In the genomic region with DNA sequence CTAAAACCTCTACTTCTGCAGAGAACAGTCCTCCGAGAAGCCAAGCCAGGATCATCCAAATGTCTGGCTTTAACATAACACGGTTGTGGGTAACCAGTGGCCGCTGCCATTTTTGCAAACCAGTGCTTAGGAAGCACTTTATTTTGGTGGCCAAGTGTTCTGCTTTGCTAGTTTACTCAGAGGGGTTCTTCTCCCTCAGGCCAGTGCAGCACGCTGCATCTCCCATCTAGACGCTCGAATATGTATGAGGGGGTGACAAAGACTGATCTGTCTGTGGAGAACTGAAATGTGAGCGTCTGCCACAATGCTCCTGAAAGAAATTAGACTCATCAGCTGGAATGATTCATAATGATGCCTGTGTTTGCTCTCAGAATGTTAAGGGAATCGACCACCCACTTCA, we compare ENCODE assay signal across 14 mouse cellular contexts. TPM values are rescaled to one million over a fixed set of nuclear protein-coding genes. Genes with fewer than 3 reads are reported as not detected.
A peak's percentile ranks its signal among the peaks of the same experiment; 100 is the strongest.
DNase-seq lines count a peak whose midpoint lies in the region; ATAC-seq and TF ChIP-seq lines count a peak whose summit lies in the region.
"Had no signal": no experiment of that assay in that cellular context is flagged by ENCODE, and none has a peak within 500 bp of the region (broad histone marks: within the 10 kb centered on the region; RNA-seq: fewer than 3 reads in every experiment).

No protein-coding gene starts in this region.

- H3K4me1 ChIP-seq in neural tube, embryonic 11.5 days (ENCODE audit: control insufficient read depth, insufficient read depth, low read length), result peaks cover 3% of the 10 kb centered on the region; the same call in 1 of the 2 replicates
- peaks cover 8% of the 10 kb centered on the region for H3K4me1 ChIP-seq in neural tube, embryonic 15.5 days
- no peaks in the 10 kb centered on the region; the same call in 1 of the 2 replicates for H3K4me1 ChIP-seq in hindbrain, embryonic 11.5 days (replicated peaks; ENCODE audit: control insufficient read depth, insufficient read depth, low read length)
- peaks cover 8% of the 10 kb centered on the region for H3K4me1 ChIP-seq in olfactory bulb, adult 2 months (ENCODE audit: control insufficient read depth, insufficient read depth, low read length)
- H3K4me1 ChIP-seq: heart, embryonic 13.5 days; stomach, embryonic 15.5 days had no signal

- H3K9ac ChIP-seq in neural tube, embryonic 11.5 days (ENCODE audit: low read length), result no peak overlapping the region
- no peak overlapping the region for H3K9ac ChIP-seq in neural tube, embryonic 15.5 days (replicated peaks)
- H3K9ac ChIP-seq in hindbrain, embryonic 11.5 days (ENCODE audit: low read depth, low read length), result no peak overlapping the region
- H3K9ac ChIP-seq: heart, embryonic 13.5 days; stomach, embryonic 15.5 days had no signal

- TF ChIP-seq CTCF in olfactory bulb, adult 2 months (IDR thresholded peaks at IDR 0.05; ENCODE audit: insufficient read depth, low read depth, low read length), result no peak

- no peaks in the 10 kb centered on the region for H3K36me3 ChIP-seq in neural tube, embryonic 11.5 days (ENCODE audit: control insufficient read depth, insufficient read depth, low read length)
- H3K36me3 ChIP-seq in neural tube, embryonic 15.5 days, result no peaks in the 10 kb centered on the region
- no peaks in the 10 kb centered on the region for H3K36me3 ChIP-seq in hindbrain, embryonic 11.5 days (ENCODE audit: control insufficient read depth, insufficient read depth, low read length)
- H3K36me3 ChIP-seq: heart, embryonic 13.5 days; stomach, embryonic 15.5 days had no signal

- H3K27ac ChIP-seq in neural tube, embryonic 11.5 days (ENCODE audit: low read depth, low read length), result 0 out of 2 replicates have a peak overlapping the region, but pooled peaks have one; percentile 11
- no peak overlapping the region for H3K27ac ChIP-seq in neural tube, embryonic 15.5 days (replicated peaks)
- 0 out of 2 replicates have a peak overlapping the region, but pooled peaks have one; percentile 40 for H3K27ac ChIP-seq in hindbrain, embryonic 11.5 days (ENCODE audit: low read depth, low read length)
- H3K27ac ChIP-seq in olfactory bulb, adult 2 months (ENCODE audit: insufficient read depth, low read depth, low read length), result peak overlapping the region; percentile 52; the same call in 1 of the 2 replicates
- H3K27ac ChIP-seq: heart, embryonic 13.5 days; stomach, embryonic 15.5 days had no signal

- DNase-seq in neural tube, embryonic 11.5 days (ENCODE audit: low spot score), result peak; percentile 28
- DNase-seq in hindbrain, embryonic 11.5 days (ENCODE audit: low spot score), result peak; percentile 37
- peak; percentile 54 for DNase-seq in layer of hippocampus, adult 9-11 months
- DNase-seq: cerebellum, postnatal 25 days; kidney, adult 18-20 months; lung, adult 18-20 months had no signal

- TF ChIP-seq POLR2A in olfactory bulb, adult 2 months (IDR thresholded peaks at IDR 0.05; ENCODE audit: insufficient read depth, low read depth, low read length), result no peak

- 48% methylated on average over 8 of the region's 8 CpGs for WGBS in neural tube, embryonic 11.5 days
- 27% methylated on average over 8 of the region's 8 CpGs for WGBS in neural tube, embryonic 15.5 days
- 48% methylated on average over 8 of the region's 8 CpGs for WGBS in hindbrain, embryonic 11.5 days
- WGBS in olfactory bulb, adult 2 months, result 40% methylated on average over 8 of the region's 8 CpGs

- no peaks in the 10 kb centered on the region for H3K9me3 ChIP-seq in neural tube, embryonic 11.5 days (ENCODE audit: control insufficient read depth, low read length)
- H3K9me3 ChIP-seq in neural tube, embryonic 15.5 days (replicated peaks), result no peaks in the 10 kb centered on the region
- no peaks in the 10 kb centered on the region for H3K9me3 ChIP-seq in hindbrain, embryonic 11.5 days (ENCODE audit: control insufficient read depth, low read length)
- H3K9me3 ChIP-seq: heart, embryonic 13.5 days; stomach, embryonic 15.5 days had no signal

- no peak for ATAC-seq in neural tube, embryonic 11.5 days (ENCODE audit: insufficient read depth, low FRiP score, low TSS enrichment)
- ATAC-seq in neural tube, embryonic 15.5 days (ENCODE audit: low FRiP score), result no peak
- ATAC-seq in hindbrain, embryonic 11.5 days (ENCODE audit: low FRiP score), result no peak
- no peak for ATAC-seq in inflammation-experienced regulatory T-cells, adult 6 months
- ATAC-seq in erythroblast, adult 5-6 weeks (replicated peaks; ENCODE audit: low FRiP score, poor library complexity, severe bottlenecking), result no peak

- no peaks in the 10 kb centered on the region for H3K27me3 ChIP-seq in neural tube, embryonic 11.5 days (ENCODE audit: control insufficient read depth, insufficient read depth, low read length)
- H3K27me3 ChIP-seq in neural tube, embryonic 15.5 days (replicated peaks), result no peaks in the 10 kb centered on the region
- no peaks in the 10 kb centered on the region for H3K27me3 ChIP-seq in hindbrain, embryonic 11.5 days (ENCODE audit: control insufficient read depth, insufficient read depth, low read length)
- H3K27me3 ChIP-seq: stomach, embryonic 15.5 days had no signal

- H3K4me2 ChIP-seq in neural tube, embryonic 11.5 days (ENCODE audit: low read depth), result no peak overlapping the region
- H3K4me2 ChIP-seq in neural tube, embryonic 15.5 days, result no peak overlapping the region
- H3K4me2 ChIP-seq in hindbrain, embryonic 11.5 days (replicated peaks; ENCODE audit: low read depth, low read length), result no peak overlapping the region
- H3K4me2 ChIP-seq: heart, embryonic 13.5 days; stomach, embryonic 15.5 days had no signal

- H3K4me3 ChIP-seq in neural tube, embryonic 11.5 days (ENCODE audit: low read depth, low read length), result no peak overlapping the region
- H3K4me3 ChIP-seq in neural tube, embryonic 15.5 days (replicated peaks), result no peak overlapping the region
- H3K4me3 ChIP-seq in hindbrain, embryonic 11.5 days (ENCODE audit: low read depth, low read length), result no peak overlapping the region
- H3K4me3 ChIP-seq in olfactory bulb, adult 2 months (ENCODE audit: insufficient read depth, low read depth, low read length), result no peak overlapping the region
- H3K4me3 ChIP-seq: heart, embryonic 13.5 days; stomach, embryonic 15.5 days had no signal

RNA-seq across cellular contexts. Expression of a gene that starts 11.2 kb away (rescaled TPM):
- not detected in 2 replicates for polyA plus RNA-seq in neural tube, embryonic 11.5 days (2014; fragmentation: Nextera tagmentation; extraction: Ambion mirVana)
- not detected in 2 replicates for polyA plus RNA-seq in neural tube, embryonic 15.5 days (2015; fragmentation: Nextera tagmentation; extraction: Ambion mirVana)
- not detected in 2 replicates for polyA plus RNA-seq in hindbrain, embryonic 11.5 days (2014; fragmentation: Nextera tagmentation; extraction: Ambion mirVana)
- polyA plus RNA-seq in olfactory bulb, adult 2 months (2012; ENCODE audit: insufficient read depth, insufficient read length, low replicate concordance, missing spikeins), result not detected in 2 replicates
- polyA plus RNA-seq in inflammation-experienced regulatory T-cells, adult 6 months (2017; shearing (Covaris generic)), result not detected
- not detected in 2 replicates for total RNA-seq in erythroblast, adult 5-6 weeks (2015; ENCODE audit: low replicate concordance)
- not detected in 2 replicates for total RNA-seq in erythroblast, adult 5-6 weeks (2017; ENCODE audit: low replicate concordance)
- total RNA-seq: left cerebral cortex, postnatal 10 days; megakaryocyte, adult 5-6 weeks had no signal
- polyA plus RNA-seq: heart, embryonic 13.5 days; stomach, embryonic 15.5 days had no signal
